Mouse (Mus musculus): Measurements from ENCODE around the gene Cacnb3.

Gene Cacnb3

GRCm38 (mm10) chr15:98634541-98635081 lies 4.0 kb downstream of the Cacnb3 start:
- in situ Hi-C loops (cut with MboI, MseI): no loop called here

- in situ Hi-C loops (cut with MboI, MseI): no loop called here
These were observed 4.7 kb downstream of the Cacnb3 start for GRCm38 (mm10) chr15:98635291-98635841.

- in situ Hi-C loops (cut with MboI, MseI): no loop called here
These were observed 5.9 kb downstream of the Cacnb3 start for GRCm38 (mm10) chr15:98636517-98636916.

- in situ Hi-C loops (cut with MboI, MseI): no loop called here
These were observed 6.5 kb downstream of the Cacnb3 start for GRCm38 (mm10) chr15:98637155-98637554.

- in situ Hi-C loops (cut with MboI, MseI): loop anchor here (5.0 kb wide), 1 partner anchor 67 kb away; the partner anchor contains the start of gene Ccdc65
These were observed 9.5 kb downstream of the Cacnb3 start for GRCm38 (mm10) chr15:98640157-98640556.

- in situ Hi-C loops (cut with MboI, MseI): loop anchor here (5.0 kb wide), 1 partner anchor 63 kb away; the partner anchor contains the start of gene Ccdc65
These were observed 13.8 kb downstream of the Cacnb3 start for GRCm38 (mm10) chr15:98644406-98644805.

- in situ Hi-C loops (cut with MboI, MseI): no loop called here
These were observed 14.7 kb downstream of the Cacnb3 start for GRCm38 (mm10) chr15:98645057-98646026.

- in situ Hi-C loops (cut with MboI, MseI): no loop called here
These were observed 16.1 kb downstream of the Cacnb3 start for GRCm38 (mm10) chr15:98646737-98647136.

- in situ Hi-C loops (cut with MboI, MseI): no loop called here
These were observed 16.7 kb downstream of the Cacnb3 start for GRCm38 (mm10) chr15:98647308-98647707.

GRCm38 (mm10) chr15:98648071-98648470 lies 17.4 kb downstream of the Cacnb3 start:
- in situ Hi-C loops (cut with MboI, MseI): no loop called here

GRCm38 (mm10) chr15:98651431-98651830 lies 20.8 kb downstream of the Cacnb3 start:
- in situ Hi-C loops (cut with MboI, MseI): no loop called here

- in situ Hi-C loops (cut with MboI, MseI): no loop called here
These were observed 21.5 kb downstream of the Cacnb3 start for GRCm38 (mm10) chr15:98652174-98652573.

- in situ Hi-C loops (cut with MboI, MseI): loop anchor here (5.0 kb wide), 1 partner anchor 80 kb away; no protein-coding TSS in a partner anchor
These were observed 26.5 kb downstream of the Cacnb3 start for GRCm38 (mm10) chr15:98656982-98657751.

- in situ Hi-C loops (cut with MboI, MseI): no loop called here
These were observed 31.5 kb downstream of the Cacnb3 start for GRCm38 (mm10) chr15:98662198-98662566.

GRCm38 (mm10) chr15:98662567-98663545 lies 32.2 kb downstream of the Cacnb3 start, which contains the start of gene Ddx23:
Gene Ddx23 (minus strand): TSS chr15:98662894.
- in situ Hi-C loops (cut with MboI, MseI): no loop called here

GRCm38 (mm10) chr15:98664042-98664907 lies 33.6 kb downstream of the Cacnb3 start:
- in situ Hi-C loops (cut with MboI, MseI): no loop called here

- in situ Hi-C loops (cut with MboI, MseI): no loop called here
These were observed 42.0 kb downstream of the Cacnb3 start for GRCm38 (mm10) chr15:98672592-98672991.

- in situ Hi-C loops (cut with MboI, MseI): no loop called here
These were observed 43.1 kb downstream of the Cacnb3 start for GRCm38 (mm10) chr15:98673732-98674131.

GRCm38 (mm10) chr15:98674284-98674993 lies 43.8 kb downstream of the Cacnb3 start:
- in situ Hi-C loops (cut with MboI, MseI): no loop called here
